Mouse (Mus musculus) hindbrain, embryonic 12.5 days (tissue): ENCODE measurements around the gene T2. TPM values are rescaled to one million over a fixed set of nuclear protein-coding genes. Genes with fewer than 3 reads are reported as not detected.

ENCODE experiments used
- ATAC-seq: fragments of 200-750 bp; cut with Nextera tagmentation; 2 replicates; pipeline ENCODE4 v1.8.0; 2017; ENCODE audit warnings: moderate TSS enrichment; ENCODE audit not compliant: low FRiP score
- H3K27ac ChIP-seq: fragments of 300-500 bp; sonication (generic); 2 replicates; pipeline ENCODE4 v1.5.1; 2016; ENCODE audit warnings: mild to moderate bottlenecking
- H3K27me3 ChIP-seq: fragments of 300-500 bp; sonication (generic); 2 replicates; pipeline ENCODE4 v1.6.1; 2016; ENCODE audit warnings: mild to moderate bottlenecking
- H3K36me3 ChIP-seq: fragments of 300-500 bp; sonication (generic); 2 replicates; pipeline ENCODE4 v1.6.1; 2016; ENCODE audit warnings: mild to moderate bottlenecking
- H3K4me1 ChIP-seq: fragments of 300-500 bp; sonication (generic); 2 replicates; pipeline ENCODE4 v1.6.1; 2016
- H3K4me2 ChIP-seq: fragments of 300-500 bp; sonication (generic); replicated peaks from 2 replicates; pipeline ENCODE4 v1.6.1; 2016; ENCODE audit warnings: mild to moderate bottlenecking
- H3K4me3 ChIP-seq: fragments of 300-500 bp; sonication (generic); 2 replicates; pipeline ENCODE4 v1.5.1; 2016; ENCODE audit warnings: mild to moderate bottlenecking
- H3K9ac ChIP-seq: fragments of 300-500 bp; sonication (generic); 2 replicates; pipeline ENCODE4 v1.6.1; 2016; ENCODE audit warnings: mild to moderate bottlenecking, moderate library complexity
- H3K9me3 ChIP-seq: fragments of 300-500 bp; sonication (generic); replicated peaks from 2 replicates; pipeline ENCODE4 v1.6.1; 2016; ENCODE audit warnings: mild to moderate bottlenecking
- WGBS: fragments of 180-500 bp; shearing (Covaris S2); methylation state at CpG from one replicate; pipeline ENCODE4 v1.1.7; 2016; 5-methylcytosine and 5-hydroxymethylcytosine counted together
- polyA plus RNA-seq: library from polyadenylated mRNA; unstranded; fragments of >200 nt; fragmentation: Nextera tagmentation; extraction: Ambion mirVana; gene quantifications from 2 replicates; pipeline ENCODE4 v1.2.1, GENCODE M21; 2016

The T2 gene
- polyA plus RNA-seq, 1 experiment from 2014 or later = 0.96 TPM

- Histone ChIP-seq H3K27me3 (peaks cover 99% of the 10 kb centered on the region), H3K36me3 (no peaks in the 10 kb centered on the region), H3K27ac (no peak overlapping the region), H3K9ac (no peak overlapping the region), H3K4me1 (peaks cover 23% of the 10 kb centered on the region), H3K4me3 (no peak overlapping the region), H3K9me3 (no peaks in the 10 kb centered on the region), H3K4me2 (no peak overlapping the region)
- 2% methylated on average over 17 of the region's 17 CpGs for WGBS
- no peak for ATAC-seq
Observed at GRCm38 (mm10) chr17:8432179-8432800, 76.5 kb downstream of the T2 start.

GRCm38 (mm10) chr17:8433121-8433977, 77.6 kb downstream of the T2 start:
- no peak overlapping the region for H3K9ac ChIP-seq
- ATAC-seq = no peak
- peak overlapping the region; percentile 22 for H3K4me3 ChIP-seq
- peak overlapping the region; percentile 42 for H3K4me2 ChIP-seq
- no peaks in the 10 kb centered on the region for H3K36me3 ChIP-seq
- H3K27me3 ChIP-seq = peaks cover 99% of the 10 kb centered on the region
- H3K4me1 ChIP-seq = peaks cover 23% of the 10 kb centered on the region
- H3K9me3 ChIP-seq = no peaks in the 10 kb centered on the region
- under 1% methylated on average over 52 of the region's 52 CpGs for WGBS
- H3K27ac ChIP-seq = no peak overlapping the region

DNA sequence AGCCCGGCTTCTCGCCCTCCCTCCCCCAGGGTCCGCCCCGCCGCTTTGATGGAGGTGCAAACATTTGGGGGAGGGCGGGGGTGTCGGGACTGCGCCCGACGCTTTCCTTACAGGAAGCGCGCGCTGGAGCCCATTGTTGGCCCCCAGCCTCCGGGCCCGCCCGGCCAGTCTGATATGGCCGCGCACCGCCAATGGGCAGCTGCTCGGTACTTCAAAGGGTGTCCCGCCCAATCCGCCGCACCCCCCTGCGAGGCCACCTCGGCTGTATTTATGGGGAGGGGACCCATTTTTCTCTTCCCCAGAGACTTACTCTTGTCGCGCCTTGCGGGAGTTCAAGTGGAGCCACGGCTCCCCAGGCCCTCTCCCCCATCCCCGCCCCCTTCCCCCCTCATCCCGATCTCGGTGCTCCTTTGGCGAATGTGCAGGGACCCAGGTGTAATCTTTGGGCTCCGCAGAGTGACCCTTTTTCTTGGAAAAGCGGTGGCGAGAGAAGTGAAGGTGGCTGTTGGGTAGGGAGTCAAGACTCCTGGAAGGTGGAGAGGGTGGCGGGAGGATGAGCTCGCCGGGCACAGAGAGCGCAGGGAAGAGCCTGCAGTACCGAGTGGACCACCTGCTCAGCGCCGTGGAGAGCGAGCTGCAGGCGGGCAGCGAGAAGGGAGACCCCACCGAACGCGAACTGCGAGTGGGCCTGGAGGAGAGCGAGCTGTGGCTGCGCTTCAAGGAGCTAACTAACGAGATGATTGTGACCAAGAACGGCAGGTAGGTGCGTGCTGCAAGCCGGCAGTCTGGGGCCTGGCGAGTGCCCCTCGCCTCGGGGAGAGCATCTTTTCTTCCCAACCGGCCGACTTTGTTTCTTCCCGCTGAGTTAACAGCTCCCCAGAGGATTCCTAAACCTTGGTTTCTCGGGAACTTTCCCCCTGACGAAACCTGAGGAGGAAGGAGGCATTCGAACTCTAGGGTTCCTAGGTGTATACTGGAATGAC, 78.5 kb downstream of the T2 start, which contains the start of gene T:
Gene T, plus strand, starts transcription at position 446 of the 983 bp plus-strand sequence.
- peaks cover 99% of the 10 kb centered on the region for H3K27me3 ChIP-seq
- peak within 1 kb of the TSS; percentile 22 for H3K4me3 ChIP-seq
- H3K4me2 ChIP-seq = peak within 1 kb of the TSS; percentile 42
- H3K27ac ChIP-seq = no peak within 1 kb of the TSS
- WGBS = under 1% methylated on average over 63 of the region's 65 CpGs
- H3K9ac ChIP-seq = no peak within 1 kb of the TSS
- no peaks in the 10 kb centered on the region for H3K36me3 ChIP-seq
- H3K4me1 ChIP-seq = peaks cover 22% of the 10 kb centered on the region
- no peak for ATAC-seq
- H3K9me3 ChIP-seq = no peaks in the 10 kb centered on the region

DNA sequence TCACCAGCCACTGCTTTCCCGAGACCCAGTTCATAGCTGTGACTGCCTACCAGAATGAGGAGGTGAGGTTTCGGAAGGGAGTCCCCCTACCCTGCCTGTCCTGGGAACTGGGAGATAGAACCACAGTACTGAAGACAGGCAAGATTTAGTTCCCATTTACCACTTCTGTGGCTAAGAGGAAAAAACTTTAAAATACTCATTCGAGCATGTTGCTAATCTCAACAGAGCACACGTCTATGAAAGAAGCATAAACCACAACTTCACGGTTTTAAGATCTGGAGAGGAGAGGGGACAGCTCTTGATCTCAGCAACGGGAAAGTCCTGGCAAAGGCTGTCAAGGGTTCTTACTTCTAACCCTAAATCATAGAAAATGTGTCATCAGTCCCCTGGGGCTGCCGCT, 80.4 kb downstream of the T2 start:
- H3K9me3 ChIP-seq = no peaks in the 10 kb centered on the region
- peaks cover 15% of the 10 kb centered on the region for H3K4me1 ChIP-seq
- no peak overlapping the region for H3K4me2 ChIP-seq
- no peak overlapping the region for H3K4me3 ChIP-seq
- 19% methylated on average over 7 of the region's 7 CpGs for WGBS
- no peak for ATAC-seq
- H3K36me3 ChIP-seq = no peaks in the 10 kb centered on the region
- no peak overlapping the region for H3K9ac ChIP-seq
- peaks cover 94% of the 10 kb centered on the region for H3K27me3 ChIP-seq
- no peak overlapping the region for H3K27ac ChIP-seq

- no peak for ATAC-seq
- no peaks in the 10 kb centered on the region for H3K4me1 ChIP-seq
- H3K36me3 ChIP-seq = no peaks in the 10 kb centered on the region
- no peaks in the 10 kb centered on the region; the same call in 1 of the 2 replicates for H3K9me3 ChIP-seq
- no peak overlapping the region for H3K27ac ChIP-seq
- no peak overlapping the region for H3K4me2 ChIP-seq
- H3K27me3 ChIP-seq = peaks cover 26% of the 10 kb centered on the region
- H3K9ac ChIP-seq = no peak overlapping the region
- H3K4me3 ChIP-seq = no peak overlapping the region
- 53% methylated on average over 3 of the region's 3 CpGs for WGBS
Observed at GRCm38 (mm10) chr17:8444062-8444461, 88.3 kb downstream of the T2 start.

DNA sequence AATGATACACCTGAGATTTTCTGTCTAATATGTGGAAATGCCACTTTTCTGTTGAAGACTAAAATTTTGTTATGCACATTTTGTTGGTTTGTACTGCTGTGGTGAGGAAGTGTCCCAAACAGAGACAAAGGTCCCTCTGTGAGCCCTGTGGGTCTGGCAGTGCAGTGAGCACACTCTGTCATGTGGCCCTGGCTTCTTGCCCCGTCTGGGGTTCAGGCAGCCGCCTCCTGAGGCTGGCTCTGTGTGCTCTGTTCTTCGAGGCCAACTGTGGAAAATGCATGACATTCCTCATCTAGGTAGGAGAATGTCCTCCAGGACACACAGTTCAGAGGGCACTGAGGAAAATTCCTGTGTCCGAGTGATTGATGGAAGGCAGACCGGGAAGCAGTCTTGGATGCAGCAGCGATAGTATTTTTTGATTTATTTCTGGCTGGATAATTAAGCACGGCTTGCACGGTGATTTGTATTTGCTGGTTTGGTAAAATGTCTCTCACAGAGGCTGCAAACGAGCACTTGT, 91.9 kb downstream of the T2 start:
- no peak overlapping the region for H3K4me2 ChIP-seq
- no peaks in the 10 kb centered on the region for H3K36me3 ChIP-seq
- no peaks in the 10 kb centered on the region for H3K4me1 ChIP-seq
- 0 out of 2 replicates have a peak, but pooled peaks cover 4% of the 10 kb centered on the region for H3K27me3 ChIP-seq
- H3K4me3 ChIP-seq = no peak overlapping the region
- H3K9me3 ChIP-seq = no peaks in the 10 kb centered on the region; the same call in 1 of the 2 replicates
- H3K27ac ChIP-seq = no peak overlapping the region
- H3K9ac ChIP-seq = no peak overlapping the region
- 31% methylated on average over 9 of the region's 9 CpGs for WGBS
- ATAC-seq = no peak

GRCm38 (mm10) chr17:8448324-8448723, 92.5 kb downstream of the T2 start:
- ATAC-seq = no peak
- 66% methylated on average over 3 of the region's 3 CpGs for WGBS

GRCm38 (mm10) chr17:8455196-8455595, 99.4 kb downstream of the T2 start:
- no peak overlapping the region for H3K4me3 ChIP-seq
- no peaks in the 10 kb centered on the region for H3K9me3 ChIP-seq
- H3K27me3 ChIP-seq = no peaks in the 10 kb centered on the region; the same call in 1 of the 2 replicates
- H3K9ac ChIP-seq = no peak overlapping the region
- WGBS = 51% methylated on average over 6 of the region's 6 CpGs
- H3K27ac ChIP-seq = 0 out of 2 replicates have a peak overlapping the region, but pooled peaks have one; percentile 18
- no peaks in the 10 kb centered on the region for H3K36me3 ChIP-seq
- ATAC-seq = peak; percentile 40; the same call in 1 of the 2 replicates
- H3K4me1 ChIP-seq = peaks cover 16% of the 10 kb centered on the region
- H3K4me2 ChIP-seq = no peak overlapping the region

More at GRCm38 (mm10) chr17:8448324-8448723, 92.5 kb downstream of the T2 start:
- no peak overlapping the region for H3K4me2 ChIP-seq
- no peaks in the 10 kb centered on the region for H3K36me3 ChIP-seq
- no peaks in the 10 kb centered on the region for H3K27me3 ChIP-seq
- H3K9me3 ChIP-seq = no peaks in the 10 kb centered on the region; the same call in 1 of the 2 replicates
- no peak overlapping the region for H3K4me3 ChIP-seq
- H3K9ac ChIP-seq = no peak overlapping the region
- H3K27ac ChIP-seq = no peak overlapping the region
- H3K4me1 ChIP-seq = no peaks in the 10 kb centered on the region

GRCm38 (mm10) chr17:8455601-8456000, 99.8 kb downstream of the T2 start:
- Histone ChIP-seq H3K27ac (0 out of 2 replicates have a peak overlapping the region, but pooled peaks have one; percentile 18), H3K27me3 (no peaks in the 10 kb centered on the region; the same call in 1 of the 2 replicates), H3K4me2 (no peak overlapping the region), H3K4me3 (no peak overlapping the region), H3K9ac (no peak overlapping the region), H3K9me3 (no peaks in the 10 kb centered on the region), H3K36me3 (no peaks in the 10 kb centered on the region), H3K4me1 (peaks cover 16% of the 10 kb centered on the region)
- no peak for ATAC-seq
- 66% methylated on average over 7 of the region's 7 CpGs for WGBS

GRCm38 (mm10) chr17:8456856-8457460, 101.2 kb downstream of the T2 start:
- Histone ChIP-seq H3K4me1 (peaks cover 16% of the 10 kb centered on the region), H3K9ac (peak overlapping the region; percentile 35; the same call in 1 of the 2 replicates), H3K4me3 (no peak overlapping the region), H3K9me3 (no peaks in the 10 kb centered on the region), H3K4me2 (no peak overlapping the region), H3K36me3 (no peaks in the 10 kb centered on the region), H3K27ac (peak overlapping the region; percentile 23; the same call in 1 of the 2 replicates), H3K27me3 (no peaks in the 10 kb centered on the region; the same call in 1 of the 2 replicates)
- ATAC-seq = no peak
- 47% methylated on average over 9 of the region's 9 CpGs for WGBS

DNA sequence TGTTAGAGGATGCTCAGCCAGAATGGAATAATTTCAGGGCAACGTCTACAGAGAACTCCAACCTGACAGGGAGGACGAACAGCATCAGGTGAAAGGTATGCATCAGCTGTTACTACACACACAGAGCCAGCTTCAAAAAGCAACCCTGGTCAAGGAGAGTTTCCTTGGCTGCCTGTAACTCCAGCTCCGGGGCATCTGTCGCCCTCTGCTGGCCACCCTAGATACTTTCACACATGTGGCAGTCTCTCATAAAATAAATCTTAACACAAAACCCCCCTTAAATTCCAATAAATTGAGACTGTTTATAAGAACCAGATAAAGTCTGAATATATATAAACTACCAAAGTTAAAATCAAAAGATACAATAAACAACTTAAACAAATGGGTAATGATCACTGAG, 105.8 kb downstream of the T2 start:
- H3K27me3 ChIP-seq = peaks cover 2% of the 10 kb centered on the region; the same call in 1 of the 2 replicates
- H3K9me3 ChIP-seq = no peaks in the 10 kb centered on the region
- no peak overlapping the region for H3K27ac ChIP-seq
- 9% methylated on average over 4 of the region's 4 CpGs for WGBS
- H3K36me3 ChIP-seq = no peaks in the 10 kb centered on the region
- no peak overlapping the region for H3K9ac ChIP-seq
- H3K4me3 ChIP-seq = no peak overlapping the region
- peaks cover 8% of the 10 kb centered on the region for H3K4me1 ChIP-seq
- ATAC-seq = no peak
- no peak overlapping the region for H3K4me2 ChIP-seq
